Mouse (Mus musculus) embryonic facial prominence, embryonic 10.5 days (tissue): Measurements from ENCODE around the gene Ccl22. TPM values are rescaled to one million over a fixed set of nuclear protein-coding genes. Genes with fewer than 3 reads are reported as not detected.
A peak's percentile ranks its signal among the peaks of the same experiment; 100 is the strongest.

Experiments used
- DNase-seq: peaks from one replicate; pipeline ENCODE4 v3.0.0-alpha.2; 2017; ENCODE audit warnings: low spot score
- H3K27ac ChIP-seq: fragments of 300-500 bp; sonication (generic); replicated peaks from 2 replicates; pipeline ENCODE4 v1.5.1; 2016; ENCODE audit warnings: mild to moderate bottlenecking
- H3K27me3 ChIP-seq: fragments of 300-500 bp; sonication (generic); replicated peaks from 2 replicates; pipeline ENCODE4 v1.6.1; 2016; ENCODE audit warnings: low read depth, mild to moderate bottlenecking; ENCODE audit not compliant: poor library complexity, severe bottlenecking
- H3K36me3 ChIP-seq: fragments of 300-500 bp; sonication (generic); replicated peaks from 2 replicates; pipeline ENCODE4 v1.6.1; 2016; ENCODE audit warnings: mild to moderate bottlenecking, moderate library complexity
- H3K4me1 ChIP-seq: fragments of 300-500 bp; sonication (generic); 2 replicates; pipeline ENCODE4 v1.6.1; 2016
- H3K4me3 ChIP-seq: fragments of 300-500 bp; sonication (generic); 2 replicates; pipeline ENCODE4 v1.5.1; 2016; ENCODE audit warnings: mild to moderate bottlenecking, moderate library complexity
- H3K9me3 ChIP-seq: fragments of 300-500 bp; sonication (generic); 2 replicates; pipeline ENCODE4 v1.6.1; 2016; ENCODE audit warnings: mild to moderate bottlenecking
- WGBS: fragments of 180-500 bp; shearing (Covaris S2); methylation state at CpG from one replicate; pipeline ENCODE4 v1.1.7; 2016; 5-methylcytosine and 5-hydroxymethylcytosine counted together
- polyA plus RNA-seq: library from polyadenylated mRNA; unstranded; fragments of >200 nt; fragmentation: Nextera tagmentation; extraction: Ambion mirVana; gene quantifications from 2 replicates; pipeline ENCODE4 v1.2.1, GENCODE M21; 2016

Ccl22 gene
- polyA plus RNA-seq, 1 experiment from 2014 or later: not detected

GRCm38 (mm10) chr8:94785247-94785985 lies 40.0 kb downstream of the Ccl22 start:
- H3K27me3 ChIP-seq: 0 out of 2 replicates have a peak, but pooled peaks cover 5% of the 10 kb centered on the region
- DNase-seq: no peak
- H3K4me1 ChIP-seq: peaks cover 33% of the 10 kb centered on the region
- 73% methylated on average over 12 of the region's 12 CpGs for WGBS
- H3K9me3 ChIP-seq: no peaks in the 10 kb centered on the region
- no peaks in the 10 kb centered on the region for H3K36me3 ChIP-seq
- H3K4me3 ChIP-seq: no peak overlapping the region
- H3K27ac ChIP-seq: no peak overlapping the region

GRCm38 (mm10) chr8:94785995-94786595 lies 40.7 kb downstream of the Ccl22 start:
- 74% methylated on average over 6 of the region's 6 CpGs for WGBS
- no peak for DNase-seq
- Histone ChIP-seq H3K36me3 (no peaks in the 10 kb centered on the region), H3K4me1 (peaks cover 29% of the 10 kb centered on the region), H3K4me3 (no peak overlapping the region), H3K27me3 (no peaks in the 10 kb centered on the region), H3K27ac (no peak overlapping the region), H3K9me3 (no peaks in the 10 kb centered on the region)

- WGBS: 66% methylated on average over 15 of the region's 15 CpGs
- Histone ChIP-seq H3K9me3 (no peaks in the 10 kb centered on the region), H3K36me3 (no peaks in the 10 kb centered on the region), H3K4me1 (peaks cover 18% of the 10 kb centered on the region), H3K27me3 (no peaks in the 10 kb centered on the region), H3K27ac (no peak overlapping the region), H3K4me3 (no peak overlapping the region)
- no peak for DNase-seq
Measured at GRCm38 (mm10) chr8:94787524-94788501, 42.4 kb downstream of the Ccl22 start.

- DNase-seq: no peak
- H3K27ac ChIP-seq: no peak overlapping the region
- H3K9me3 ChIP-seq: no peaks in the 10 kb centered on the region
- 67% methylated on average over 10 of the region's 10 CpGs for WGBS
- no peak overlapping the region for H3K4me3 ChIP-seq
- H3K4me1 ChIP-seq: peaks cover 14% of the 10 kb centered on the region
- H3K36me3 ChIP-seq: no peaks in the 10 kb centered on the region
- no peaks in the 10 kb centered on the region for H3K27me3 ChIP-seq
Measured at GRCm38 (mm10) chr8:94789256-94789955, 44.0 kb downstream of the Ccl22 start.

GRCm38 (mm10) chr8:94794368-94794767 lies 49.0 kb downstream of the Ccl22 start:
- 92% methylated on average over 4 of the region's 4 CpGs for WGBS
- H3K27ac ChIP-seq: no peak overlapping the region
- no peak overlapping the region for H3K4me3 ChIP-seq
- H3K9me3 ChIP-seq: no peaks in the 10 kb centered on the region
- no peak for DNase-seq
- no peaks in the 10 kb centered on the region for H3K36me3 ChIP-seq
- no peaks in the 10 kb centered on the region for H3K27me3 ChIP-seq
- no peaks in the 10 kb centered on the region for H3K4me1 ChIP-seq

- Histone ChIP-seq H3K4me3 (no peak overlapping the region), H3K4me1 (no peaks in the 10 kb centered on the region), H3K36me3 (no peaks in the 10 kb centered on the region), H3K27me3 (no peaks in the 10 kb centered on the region), H3K9me3 (no peaks in the 10 kb centered on the region), H3K27ac (no peak overlapping the region)
- no peak for DNase-seq
- WGBS: 96% methylated on average over 2 of the region's 2 CpGs
Measured at GRCm38 (mm10) chr8:94794782-94795181, 49.4 kb downstream of the Ccl22 start.

GRCm38 (mm10) chr8:94800278-94800968 lies 55.0 kb downstream of the Ccl22 start:
- H3K36me3 ChIP-seq: no peaks in the 10 kb centered on the region
- no peak overlapping the region for H3K27ac ChIP-seq
- H3K4me1 ChIP-seq: peaks cover 9% of the 10 kb centered on the region
- peak; percentile 71 for DNase-seq
- no peaks in the 10 kb centered on the region for H3K9me3 ChIP-seq
- WGBS: 65% methylated on average over 7 of the region's 7 CpGs
- H3K4me3 ChIP-seq: no peak overlapping the region
- H3K27me3 ChIP-seq: no peaks in the 10 kb centered on the region

Other genes starting within 250 kb of the Ccl22 start
- 9.1 and 9.9 TPM in 2 replicates for gene Cpne2, start 212.6 kb upstream of the Ccl22 start, polyA plus RNA-seq
- gene Rspry1, start 143.7 kb upstream of the Ccl22 start, polyA plus RNA-seq: 43.8 and 47.1 TPM in 2 replicates
- gene Fam192a, start 143.6 kb upstream of the Ccl22 start, polyA plus RNA-seq: 82.6 and 93.1 TPM in 2 replicates
- gene Arl2bp, start 79.0 kb upstream of the Ccl22 start, polyA plus RNA-seq: 179 and 184 TPM in 2 replicates
- 0.27 and 0.34 TPM in 2 replicates for gene Pllp, start 49.3 kb upstream of the Ccl22 start, polyA plus RNA-seq
- gene Cx3cl1, start 26.4 kb downstream of the Ccl22 start, polyA plus RNA-seq: 4.5 and 5.5 TPM in 2 replicates
- gene Ccl17, start 64.9 kb downstream of the Ccl22 start, polyA plus RNA-seq: not detected in 2 replicates
- gene Coq9, start 92.7 kb downstream of the Ccl22 start, polyA plus RNA-seq: 48.1 and 49.6 TPM in 2 replicates
- gene Ciapin1, start 92.8 kb downstream of the Ccl22 start, polyA plus RNA-seq: 193 and 200 TPM in 2 replicates
- 180 and 184 TPM in 2 replicates for gene Polr2c, start 111.9 kb downstream of the Ccl22 start, polyA plus RNA-seq
- gene Dok4, start 130.7 kb downstream of the Ccl22 start, polyA plus RNA-seq: 16.3 and 16.8 TPM in 2 replicates
- 23.0 and 24.1 TPM in 2 replicates for gene Ccdc102a, start 172.5 kb downstream of the Ccl22 start, polyA plus RNA-seq
- gene Adgrg5, start 178.1 kb downstream of the Ccl22 start, polyA plus RNA-seq: 0.30 and 0.51 TPM in 2 replicates
- gene Adgrg1, start 229.2 kb downstream of the Ccl22 start, polyA plus RNA-seq: 32.9 and 38.2 TPM in 2 replicates